22 mouse cellular contexts compared by ENCODE assay signal in the genomic region with DNA sequence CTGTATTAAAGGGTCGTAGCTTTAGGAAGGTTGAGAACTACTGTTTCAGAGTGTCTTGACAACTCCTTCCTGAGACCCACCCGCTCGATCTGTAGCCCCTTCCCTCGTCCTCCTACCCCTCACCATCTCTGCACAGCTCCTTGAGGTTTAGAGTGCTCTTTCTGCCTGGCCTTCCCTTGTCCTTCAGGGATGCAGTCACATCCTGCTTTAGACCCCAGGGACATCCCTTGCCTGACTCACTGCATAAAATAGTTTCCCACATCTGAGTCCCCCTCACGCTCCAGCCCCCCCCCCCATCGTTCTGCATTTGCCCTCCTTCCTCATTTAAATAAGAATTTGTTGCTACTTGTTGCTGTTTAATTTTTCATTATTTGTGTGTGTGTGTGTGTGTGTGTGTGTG. TPM values are rescaled to one million over a fixed set of nuclear protein-coding genes. Genes with fewer than 3 reads are reported as not detected.
DNase-seq lines count a peak whose midpoint lies in the region; ATAC-seq and TF ChIP-seq lines count a peak whose summit lies in the region.
"Had no signal": no experiment of that assay in that cellular context is flagged by ENCODE, and none has a peak within 500 bp of the region (broad histone marks: within the 10 kb centered on the region; RNA-seq: fewer than 3 reads in every experiment).

No protein-coding gene starts in this region.

- H3K79me2 ChIP-seq in heart, adult 2 months (replicated peaks; ENCODE audit: control insufficient read depth, insufficient read depth, low read length) = no peaks in the 10 kb centered on the region

- no peak for TF ChIP-seq CTCF in heart, adult 2 months (IDR thresholded peaks at IDR 0.05)
- no peak for TF ChIP-seq CTCF in liver, postnatal 0 days (IDR thresholded peaks at IDR 0.05; ENCODE audit: low read depth)

- 0 out of 2 replicates have a peak, but pooled peaks have one; percentile 22 for TF ChIP-seq POLR2A in heart, adult 2 months (IDR thresholded peaks at IDR 0.05; ENCODE audit: insufficient read depth, low read depth, low read length)
- no peak for TF ChIP-seq POLR2A in limb, embryonic 14.5 days (IDR thresholded peaks at IDR 0.05; ENCODE audit: borderline replicate concordance, extremely low read depth, insufficient read depth, insufficient read length)

- no peak overlapping the region for H3K4me3 ChIP-seq in heart, adult 2 months
- no peak overlapping the region for H3K4me3 ChIP-seq in heart, embryonic 12.5 days
- H3K4me3 ChIP-seq in embryonic facial prominence, embryonic 12.5 days = no peak overlapping the region
- H3K4me3 ChIP-seq in limb, embryonic 14.5 days (replicated peaks; ENCODE audit: low read length) = no peak overlapping the region
- H3K4me3 ChIP-seq in liver, postnatal 0 days (ENCODE audit: low read depth, low read length) = no peak overlapping the region
- H3K4me3 ChIP-seq: forebrain, embryonic 10.5 days; heart, embryonic 10.5 days; layer of hippocampus, adult 2 months; midbrain, embryonic 12.5 days had no signal

- 46% methylated on average over 6 of the region's 6 CpGs for WGBS in heart, adult 2 months
- 64% methylated on average over 6 of the region's 6 CpGs for WGBS in heart, embryonic 12.5 days
- WGBS in embryonic facial prominence, embryonic 12.5 days = 53% methylated on average over 6 of the region's 6 CpGs
- WGBS in limb, embryonic 14.5 days = 59% methylated on average over 6 of the region's 6 CpGs
- WGBS in liver, postnatal 0 days (ENCODE audit: insufficient replicate concordance) = 66% methylated on average over 5 of the region's 6 CpGs

- peaks cover 11% of the 10 kb centered on the region for H3K36me3 ChIP-seq in heart, adult 2 months (ENCODE audit: control insufficient read depth, insufficient read depth, low read length)
- H3K36me3 ChIP-seq in heart, embryonic 12.5 days = no peaks in the 10 kb centered on the region
- H3K36me3 ChIP-seq in embryonic facial prominence, embryonic 12.5 days = no peaks in the 10 kb centered on the region
- H3K36me3 ChIP-seq in limb, embryonic 14.5 days (ENCODE audit: control insufficient read depth, insufficient read depth, low read length) = peaks cover 7% of the 10 kb centered on the region; the same call in 1 of the 2 replicates
- no peaks in the 10 kb centered on the region for H3K36me3 ChIP-seq in liver, postnatal 0 days (replicated peaks; ENCODE audit: insufficient read depth, low read length)
- H3K36me3 ChIP-seq: forebrain, embryonic 10.5 days; heart, embryonic 10.5 days; midbrain, embryonic 12.5 days had no signal

- intact Hi-C loops in heart, adult 2 months (cut with DNase I) = no loop called here

- no peak for DNase-seq in heart, adult 2 months
- DNase-seq in 3T3-L1 (ENCODE audit: low read depth, low spot score) = peak; percentile 66
- DNase-seq in limb, embryonic 14.5 days (ENCODE audit: low spot score) = no peak
- DNase-seq in cerebellum, postnatal 10 days = no peak
- no peak for DNase-seq in liver, postnatal 0 days
- DNase-seq: adrenal gland, postnatal 10 days; cerebellum, adult 2 months; gastrocnemius, postnatal 10 days; kidney, postnatal 10 days; liver; lung, adult 18-20 months; lung, postnatal 36 days; right cerebral cortex, postnatal 25 days; thymus, postnatal 36 days had no signal

- no peak for ATAC-seq in heart, embryonic 12.5 days (ENCODE audit: insufficient number of reproducible peaks, low FRiP score)
- ATAC-seq in embryonic facial prominence, embryonic 12.5 days (ENCODE audit: insufficient number of reproducible peaks, insufficient read depth, low FRiP score, low TSS enrichment) = no peak
- ATAC-seq in limb, embryonic 14.5 days (ENCODE audit: low FRiP score, low read depth) = no peak
- no peak for ATAC-seq in liver, postnatal 0 days
- ATAC-seq: intestine, postnatal 0 days had no signal

- no peaks in the 10 kb centered on the region for H3K9me3 ChIP-seq in heart, embryonic 12.5 days (replicated peaks)
- no peaks in the 10 kb centered on the region for H3K9me3 ChIP-seq in embryonic facial prominence, embryonic 12.5 days
- no peaks in the 10 kb centered on the region for H3K9me3 ChIP-seq in limb, embryonic 14.5 days (ENCODE audit: control insufficient read depth, low read length)
- H3K9me3 ChIP-seq in liver, postnatal 0 days (ENCODE audit: low read length) = no peaks in the 10 kb centered on the region
- H3K9me3 ChIP-seq: forebrain, embryonic 10.5 days; heart, embryonic 10.5 days; midbrain, embryonic 12.5 days had no signal

- no peak overlapping the region for H3K4me2 ChIP-seq in heart, embryonic 12.5 days
- no peak overlapping the region for H3K4me2 ChIP-seq in embryonic facial prominence, embryonic 12.5 days (replicated peaks)
- 0 out of 2 replicates have a peak overlapping the region, but pooled peaks have one; percentile 19 for H3K4me2 ChIP-seq in limb, embryonic 14.5 days (replicated peaks; ENCODE audit: low read depth, low read length, severe bottlenecking)
- no peak overlapping the region for H3K4me2 ChIP-seq in liver, postnatal 0 days (ENCODE audit: low read depth, low read length)
- H3K4me2 ChIP-seq: hindbrain, embryonic 14.5 days; midbrain, embryonic 12.5 days had no signal

- H3K4me1 ChIP-seq in heart, adult 2 months (ENCODE audit: control insufficient read depth, insufficient read depth, low read length) = peaks cover 26% of the 10 kb centered on the region
- H3K4me1 ChIP-seq in heart, embryonic 12.5 days (replicated peaks) = peaks cover 50% of the 10 kb centered on the region
- H3K4me1 ChIP-seq in embryonic facial prominence, embryonic 12.5 days = peaks cover 29% of the 10 kb centered on the region
- peaks cover 49% of the 10 kb centered on the region for H3K4me1 ChIP-seq in limb, embryonic 14.5 days (ENCODE audit: control insufficient read depth, insufficient read depth, low read length)
- no peaks in the 10 kb centered on the region for H3K4me1 ChIP-seq in liver, postnatal 0 days (ENCODE audit: insufficient read depth)

- H3K27me3 ChIP-seq in heart, adult 2 months (ENCODE audit: control insufficient read depth, insufficient read depth, low read length) = no peaks in the 10 kb centered on the region
- H3K27me3 ChIP-seq in heart, embryonic 12.5 days (replicated peaks) = no peaks in the 10 kb centered on the region
- H3K27me3 ChIP-seq in embryonic facial prominence, embryonic 12.5 days = no peaks in the 10 kb centered on the region
- no peaks in the 10 kb centered on the region for H3K27me3 ChIP-seq in limb, embryonic 14.5 days (ENCODE audit: control insufficient read depth, insufficient read depth, low read length)
- H3K27me3 ChIP-seq in liver, postnatal 0 days (ENCODE audit: insufficient read depth, low read length) = no peaks in the 10 kb centered on the region
- H3K27me3 ChIP-seq: midbrain, embryonic 12.5 days had no signal

- TF ChIP-seq EP300 in heart, adult 2 months (IDR thresholded peaks at IDR 0.05; ENCODE audit: insufficient read depth, low read depth, low read length) = no peak
- no peak for TF ChIP-seq EP300 in liver, postnatal 0 days (IDR thresholded peaks at IDR 0.05; ENCODE audit: low read depth)

- H3K27ac ChIP-seq in heart, adult 2 months = peak overlapping the region; percentile 56; the same call in 1 of the 2 replicates
- H3K27ac ChIP-seq in heart, embryonic 12.5 days (ENCODE audit: poor library complexity, severe bottlenecking) = no peak overlapping the region
- H3K27ac ChIP-seq in embryonic facial prominence, embryonic 12.5 days = peak overlapping the region; percentile 84
- peak overlapping the region; percentile 69 for H3K27ac ChIP-seq in limb, embryonic 14.5 days (replicated peaks; ENCODE audit: low read depth, low read length)
- no peak overlapping the region for H3K27ac ChIP-seq in liver, postnatal 0 days (ENCODE audit: low read depth)
- H3K27ac ChIP-seq: forebrain, embryonic 10.5 days; heart, embryonic 10.5 days; midbrain, embryonic 12.5 days had no signal

- no peak overlapping the region for H3K9ac ChIP-seq in heart, adult 2 months (ENCODE audit: low read depth, low read length)
- no peak overlapping the region for H3K9ac ChIP-seq in heart, embryonic 12.5 days
- no peak overlapping the region for H3K9ac ChIP-seq in embryonic facial prominence, embryonic 12.5 days
- no peak overlapping the region for H3K9ac ChIP-seq in limb, embryonic 14.5 days (ENCODE audit: low read depth, low read length, severe bottlenecking)
- no peak overlapping the region for H3K9ac ChIP-seq in liver, postnatal 0 days (replicated peaks)
- H3K9ac ChIP-seq: hindbrain, embryonic 14.5 days; midbrain, embryonic 12.5 days had no signal

RNA-seq across cellular contexts. Expression of a gene that starts 31.0 kb away (rescaled TPM):
- total RNA-seq in heart, adult 2 months (2021) = 100 to 1,000 TPM; 102 to 117 TPM
- polyA plus RNA-seq in heart, adult 2 months (2012; rRNA removed) = 85.7 and 91.1 TPM in 2 replicates
- polyA plus RNA-seq in heart, embryonic 12.5 days (2016; fragmentation: Nextera tagmentation; extraction: Ambion mirVana) = 72.8 and 75.2 TPM in 2 replicates
- polyA plus RNA-seq in embryonic facial prominence, embryonic 12.5 days (2016; fragmentation: Nextera tagmentation; extraction: Ambion mirVana) = 11.6 and 16.2 TPM in 2 replicates
- 102 and 124 TPM in 2 replicates for polyA plus RNA-seq in limb, embryonic 14.5 days (2012; rRNA removed)
- polyA plus RNA-seq in limb, embryonic 14.5 days (2014; fragmentation: Nextera tagmentation; extraction: Ambion mirVana) = 224 and 233 TPM in 2 replicates
- 0.61 and 0.83 TPM in 2 replicates for polyA plus RNA-seq in liver, postnatal 0 days (2015; fragmentation: Nextera tagmentation; extraction: Ambion mirVana)

Comparison
In these comparisons a context has a peak if more than half of its experiments do, and no peak if none do; other contexts are left out.
1. H3K27ac ChIP-seq: peak in heart, adult 2 months (single experiment), embryonic facial prominence, embryonic 12.5 days (single experiment) and limb, embryonic 14.5 days (single experiment); none in heart, embryonic 12.5 days (single experiment) and liver, postnatal 0 days (single experiment).